Mouse (Mus musculus): ENCODE data around the gene Rpp14.

Gene Rpp14

GRCm38 (mm10) chr14:8062076-8062475, 18.1 kb upstream of the Rpp14 start:
- DNase-seq, result no peak

GRCm38 (mm10) chr14:8062537-8063301, 17.4 kb upstream of the Rpp14 start:
- no peak for DNase-seq

- no peak for DNase-seq
Observed at GRCm38 (mm10) chr14:8063835-8064785, 16.1 kb upstream of the Rpp14 start.

GRCm38 (mm10) chr14:8080718-8081117, 551 bp downstream of the Rpp14 start:
- no peak for DNase-seq

GRCm38 (mm10) chr14:8082949-8083348, 2.8 kb downstream of the Rpp14 start:
- no peak for DNase-seq

GRCm38 (mm10) chr14:8089016-8089415, 8.8 kb downstream of the Rpp14 start:
- DNase-seq, result no peak

GRCm38 (mm10) chr14:8092573-8092972, 12.4 kb downstream of the Rpp14 start:
- peak; percentile 73 for DNase-seq

- DNase-seq, result no peak
Observed at GRCm38 (mm10) chr14:8093427-8093826, 13.3 kb downstream of the Rpp14 start.

GRCm38 (mm10) chr14:8094931-8095561, 14.9 kb downstream of the Rpp14 start:
- no peak for DNase-seq

- DNase-seq, result no peak
Observed at GRCm38 (mm10) chr14:8095562-8095950, 15.4 kb downstream of the Rpp14 start.

- peak; percentile 91 for DNase-seq
Observed at GRCm38 (mm10) chr14:8097978-8098686, 18.0 kb downstream of the Rpp14 start, which contains the start of gene Pxk. Gene Pxk (plus strand): TSS chr14:8098211.

GRCm38 (mm10) chr14:8098687-8098995, 18.5 kb downstream of the Rpp14 start:
- no peak for DNase-seq

GRCm38 (mm10) chr14:8099561-8100021, 19.4 kb downstream of the Rpp14 start:
- no peak for DNase-seq

- no peak for DNase-seq
Observed at GRCm38 (mm10) chr14:8101886-8102285, 21.7 kb downstream of the Rpp14 start.

GRCm38 (mm10) chr14:8102676-8103075, 22.5 kb downstream of the Rpp14 start:
- no peak for DNase-seq

- no peak for DNase-seq
Observed at GRCm38 (mm10) chr14:8108047-8108446, 27.9 kb downstream of the Rpp14 start.

- no peak for DNase-seq
Observed at GRCm38 (mm10) chr14:8108976-8109375, 28.8 kb downstream of the Rpp14 start.

GRCm38 (mm10) chr14:8111545-8111944, 31.4 kb downstream of the Rpp14 start:
- DNase-seq, result no peak

- DNase-seq, result no peak
Observed at GRCm38 (mm10) chr14:8112036-8112435, 31.9 kb downstream of the Rpp14 start.

GRCm38 (mm10) chr14:8113616-8114015, 33.4 kb downstream of the Rpp14 start:
- peak; percentile 53 for DNase-seq

- no peak for DNase-seq
Observed at GRCm38 (mm10) chr14:8114306-8114705, 34.1 kb downstream of the Rpp14 start.

GRCm38 (mm10) chr14:8114756-8115155, 34.6 kb downstream of the Rpp14 start:
- DNase-seq, result no peak

GRCm38 (mm10) chr14:8115772-8116171, 35.6 kb downstream of the Rpp14 start:
- no peak for DNase-seq

Measured in cerebellum, adult 9-10 months (tissue).